Mouse (Mus musculus): ENCODE results near the gene Wbp1l. TPM values are rescaled to one million over a fixed set of nuclear protein-coding genes. Genes with fewer than 3 reads are reported as not detected.

Gene Wbp1l
- polyA plus RNA-seq, 1 experiment from 2014 or later: 48.8 TPM

DNA sequence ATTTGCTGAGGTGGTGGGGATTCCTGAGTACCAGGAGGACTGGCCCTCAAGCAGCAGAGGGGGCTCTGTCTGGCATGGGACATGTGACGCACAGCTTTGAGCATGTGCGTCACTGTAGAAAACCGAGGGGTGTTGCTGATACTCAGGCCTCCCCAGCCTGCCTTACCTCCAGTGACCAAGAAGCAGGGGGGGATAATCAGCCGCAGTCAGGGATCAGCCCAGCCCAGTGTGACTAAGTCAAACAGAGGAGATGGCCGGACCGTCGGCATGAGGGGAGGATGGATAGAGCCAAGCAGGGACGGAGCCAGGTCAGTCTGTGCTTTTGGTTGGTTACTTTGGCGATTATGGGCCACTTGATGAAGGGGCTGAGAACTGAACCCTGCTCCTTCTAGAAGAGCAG is 32.8 kb downstream of the Wbp1l start:
- Histone ChIP-seq H3K9ac (ENCODE audit: low read length) (no peak overlapping the region), H3K4me1 (ENCODE audit: control insufficient read depth, insufficient read depth, low read length) (no peaks in the 10 kb centered on the region), H3K4me3 (ENCODE audit: low read depth, low read length) (no peak overlapping the region), H3K4me2 (ENCODE audit: low read depth) (no peak overlapping the region), H3K9me3 (ENCODE audit: control insufficient read depth, low read length) (no peaks in the 10 kb centered on the region), H3K27ac (ENCODE audit: low read depth, low read length) (no peak overlapping the region), H3K36me3 (ENCODE audit: control insufficient read depth, insufficient read depth, low read length) (no peaks in the 10 kb centered on the region), H3K27me3 (ENCODE audit: control insufficient read depth, insufficient read depth, low read length) (no peaks in the 10 kb centered on the region)
- DNase-seq (ENCODE audit: low spot score) (no peak), ATAC-seq (ENCODE audit: insufficient read depth, low FRiP score, low TSS enrichment) (no peak)
- 86% methylated on average over 9 of the region's 9 CpGs for WGBS

DNA sequence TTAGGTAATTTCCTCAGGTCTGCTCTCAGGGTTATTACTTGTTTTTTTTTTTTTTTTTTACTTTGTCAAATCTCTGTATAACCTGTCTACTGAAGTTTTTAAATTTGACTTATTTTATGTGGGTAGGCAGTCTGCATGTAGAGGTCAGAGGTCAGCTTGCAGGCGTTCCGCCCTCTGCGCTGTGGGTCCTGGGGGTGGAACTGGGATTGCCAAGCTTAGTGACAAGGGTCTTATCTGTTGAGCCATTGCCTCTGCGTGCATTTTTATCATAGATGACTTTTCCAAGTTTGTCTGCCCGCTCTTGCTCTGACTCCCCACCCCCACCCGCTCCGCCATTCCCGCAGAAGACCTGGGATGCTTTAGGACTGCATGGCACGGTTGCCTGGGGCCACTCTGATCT is 36.9 kb downstream of the Wbp1l start:
- ATAC-seq (ENCODE audit: insufficient read depth, low FRiP score, low TSS enrichment): no peak
- Histone ChIP-seq H3K36me3 (ENCODE audit: control insufficient read depth, insufficient read depth, low read length) (no peaks in the 10 kb centered on the region), H3K27me3 (ENCODE audit: control insufficient read depth, insufficient read depth, low read length) (no peaks in the 10 kb centered on the region), H3K9me3 (ENCODE audit: control insufficient read depth, low read length) (no peaks in the 10 kb centered on the region), H3K9ac (ENCODE audit: low read length) (no peak overlapping the region), H3K4me1 (ENCODE audit: control insufficient read depth, insufficient read depth, low read length) (no peaks in the 10 kb centered on the region; the same call in 1 of the 2 replicates), H3K4me3 (ENCODE audit: low read depth, low read length) (no peak overlapping the region), H3K4me2 (ENCODE audit: low read depth) (no peak overlapping the region), H3K27ac (ENCODE audit: low read depth, low read length) (no peak overlapping the region)
- no peak for DNase-seq (ENCODE audit: low spot score)
- 74% methylated on average over 9 of the region's 9 CpGs for WGBS

DNA sequence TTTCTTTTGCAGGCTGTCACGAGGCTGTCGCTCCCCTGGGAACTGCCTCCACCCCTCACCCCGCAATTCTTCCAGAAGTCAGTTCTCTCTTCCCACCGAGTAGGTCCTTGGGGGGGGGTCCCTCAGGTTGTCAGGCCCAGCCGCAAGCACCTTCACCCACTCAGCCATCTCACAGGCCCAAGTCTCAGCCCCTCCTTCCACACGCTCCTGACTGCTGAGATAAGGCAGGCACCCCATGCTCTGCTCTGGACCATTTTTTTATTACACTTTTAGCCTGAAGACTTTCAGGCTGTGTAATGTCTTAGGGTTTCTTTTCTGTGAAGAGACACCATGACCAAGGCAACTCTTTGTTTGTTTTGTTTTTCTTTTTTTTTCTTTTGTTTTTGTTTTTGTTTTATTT is 38.7 kb downstream of the Wbp1l start:
- ATAC-seq (ENCODE audit: insufficient read depth, low FRiP score, low TSS enrichment) (no peak), DNase-seq (ENCODE audit: low spot score) (no peak)
- Histone ChIP-seq H3K36me3 (ENCODE audit: control insufficient read depth, insufficient read depth, low read length) (no peaks in the 10 kb centered on the region), H3K4me1 (ENCODE audit: control insufficient read depth, insufficient read depth, low read length) (peaks cover 7% of the 10 kb centered on the region), H3K4me2 (ENCODE audit: low read depth) (no peak overlapping the region), H3K9ac (ENCODE audit: low read length) (no peak overlapping the region), H3K27me3 (ENCODE audit: control insufficient read depth, insufficient read depth, low read length) (no peaks in the 10 kb centered on the region), H3K27ac (ENCODE audit: low read depth, low read length) (no peak overlapping the region), H3K4me3 (ENCODE audit: low read depth, low read length) (no peak overlapping the region), H3K9me3 (ENCODE audit: control insufficient read depth, low read length) (no peaks in the 10 kb centered on the region)
- 82% methylated on average over 6 of the region's 6 CpGs for WGBS

DNA sequence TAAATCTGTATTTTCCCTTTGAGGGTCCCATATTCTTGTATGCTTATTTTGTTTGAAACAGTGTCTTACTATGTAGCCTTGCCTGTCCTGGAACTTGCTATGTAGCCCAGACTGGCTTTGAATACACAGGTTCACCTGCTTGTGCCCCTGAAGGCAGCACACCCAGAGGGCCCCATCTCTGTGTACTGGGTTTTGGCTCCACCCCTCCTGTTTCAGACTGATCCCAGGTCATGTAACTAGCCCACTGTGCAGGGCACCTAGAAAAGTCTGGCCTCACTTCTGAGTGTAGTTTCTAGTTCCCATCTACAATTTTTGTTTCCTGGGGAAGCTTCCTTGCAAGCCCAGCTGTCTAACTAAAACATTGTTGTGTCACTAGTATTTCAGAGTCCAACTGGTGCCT is 40.2 kb downstream of the Wbp1l start:
- H3K4me1 ChIP-seq (ENCODE audit: control insufficient read depth, insufficient read depth, low read length): peaks cover 7% of the 10 kb centered on the region
- H3K27me3 ChIP-seq (ENCODE audit: control insufficient read depth, insufficient read depth, low read length): no peaks in the 10 kb centered on the region
- H3K9ac ChIP-seq (ENCODE audit: low read length): no peak overlapping the region
- H3K4me2 ChIP-seq (ENCODE audit: low read depth): no peak overlapping the region
- DNase-seq (ENCODE audit: low spot score): no peak
- no peak overlapping the region for H3K4me3 ChIP-seq (ENCODE audit: low read depth, low read length)
- no peaks in the 10 kb centered on the region for H3K9me3 ChIP-seq (ENCODE audit: control insufficient read depth, low read length)
- no peak overlapping the region for H3K27ac ChIP-seq (ENCODE audit: low read depth, low read length)
- no peaks in the 10 kb centered on the region for H3K36me3 ChIP-seq (ENCODE audit: control insufficient read depth, insufficient read depth, low read length)
- no peak for ATAC-seq (ENCODE audit: insufficient read depth, low FRiP score, low TSS enrichment)

DNA sequence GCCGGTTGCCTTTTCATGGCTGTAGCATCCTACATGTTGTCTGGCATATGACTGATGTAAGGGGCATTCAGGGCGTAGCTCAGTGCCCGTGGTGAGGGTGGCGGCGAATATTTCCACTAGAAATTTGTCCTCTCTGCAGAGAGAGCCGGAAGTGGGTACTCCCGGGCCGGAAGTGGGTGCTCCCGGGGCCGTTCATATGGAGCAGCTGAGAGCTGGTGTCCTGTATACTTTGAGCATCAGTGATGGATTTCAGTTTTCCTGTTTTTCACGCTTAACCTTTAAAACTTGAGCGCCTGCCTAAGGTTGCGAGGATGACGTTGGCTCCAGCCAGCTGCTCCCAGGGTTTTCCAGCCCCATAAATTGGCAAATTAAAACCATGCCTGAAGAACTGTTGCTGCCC is 40.6 kb downstream of the Wbp1l start:
- no peaks in the 10 kb centered on the region for H3K9me3 ChIP-seq (ENCODE audit: control insufficient read depth, low read length)
- peaks cover 11% of the 10 kb centered on the region for H3K4me1 ChIP-seq (ENCODE audit: control insufficient read depth, insufficient read depth, low read length)
- DNase-seq (ENCODE audit: low spot score): no peak
- no peaks in the 10 kb centered on the region for H3K27me3 ChIP-seq (ENCODE audit: control insufficient read depth, insufficient read depth, low read length)
- no peaks in the 10 kb centered on the region for H3K36me3 ChIP-seq (ENCODE audit: control insufficient read depth, insufficient read depth, low read length)
- no peak overlapping the region for H3K4me2 ChIP-seq (ENCODE audit: low read depth)
- H3K9ac ChIP-seq (ENCODE audit: low read length): no peak overlapping the region
- H3K27ac ChIP-seq (ENCODE audit: low read depth, low read length): no peak overlapping the region
- WGBS: 89% methylated on average over 14 of the region's 14 CpGs
- ATAC-seq (ENCODE audit: insufficient read depth, low FRiP score, low TSS enrichment): no peak
- no peak overlapping the region for H3K4me3 ChIP-seq (ENCODE audit: low read depth, low read length)

DNA sequence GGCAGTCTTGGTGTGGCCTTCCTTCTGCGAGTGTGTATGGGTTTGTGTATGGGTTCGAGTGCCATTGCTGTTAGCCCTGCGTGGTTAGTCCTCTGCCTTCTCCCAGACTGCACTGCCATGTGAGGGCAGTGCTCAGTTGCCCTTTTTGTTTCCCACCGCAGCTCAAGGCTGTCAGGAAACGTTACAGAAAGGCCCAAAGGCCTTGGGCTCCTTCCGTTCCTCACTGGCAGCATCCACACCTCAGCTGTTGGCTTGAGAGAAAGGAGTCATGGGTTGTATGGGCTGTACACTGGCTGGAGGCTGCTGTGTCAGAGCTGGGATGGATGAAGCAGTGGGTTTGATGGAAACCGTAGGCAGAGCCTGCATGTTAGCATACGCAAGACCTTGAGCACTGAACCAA is 41.9 kb downstream of the Wbp1l start:
- Histone ChIP-seq H3K9ac (ENCODE audit: low read length) (no peak overlapping the region), H3K36me3 (ENCODE audit: control insufficient read depth, insufficient read depth, low read length) (no peaks in the 10 kb centered on the region), H3K4me1 (ENCODE audit: control insufficient read depth, insufficient read depth, low read length) (peaks cover 11% of the 10 kb centered on the region), H3K4me3 (ENCODE audit: low read depth, low read length) (no peak overlapping the region), H3K9me3 (ENCODE audit: control insufficient read depth, low read length) (no peaks in the 10 kb centered on the region), H3K27me3 (ENCODE audit: control insufficient read depth, insufficient read depth, low read length) (no peaks in the 10 kb centered on the region), H3K4me2 (ENCODE audit: low read depth) (no peak overlapping the region), H3K27ac (ENCODE audit: low read depth, low read length) (no peak overlapping the region)
- DNase-seq (ENCODE audit: low spot score) (no peak), ATAC-seq (ENCODE audit: insufficient read depth, low FRiP score, low TSS enrichment) (no peak)
- 92% methylated on average over 8 of the region's 8 CpGs for WGBS

DNA sequence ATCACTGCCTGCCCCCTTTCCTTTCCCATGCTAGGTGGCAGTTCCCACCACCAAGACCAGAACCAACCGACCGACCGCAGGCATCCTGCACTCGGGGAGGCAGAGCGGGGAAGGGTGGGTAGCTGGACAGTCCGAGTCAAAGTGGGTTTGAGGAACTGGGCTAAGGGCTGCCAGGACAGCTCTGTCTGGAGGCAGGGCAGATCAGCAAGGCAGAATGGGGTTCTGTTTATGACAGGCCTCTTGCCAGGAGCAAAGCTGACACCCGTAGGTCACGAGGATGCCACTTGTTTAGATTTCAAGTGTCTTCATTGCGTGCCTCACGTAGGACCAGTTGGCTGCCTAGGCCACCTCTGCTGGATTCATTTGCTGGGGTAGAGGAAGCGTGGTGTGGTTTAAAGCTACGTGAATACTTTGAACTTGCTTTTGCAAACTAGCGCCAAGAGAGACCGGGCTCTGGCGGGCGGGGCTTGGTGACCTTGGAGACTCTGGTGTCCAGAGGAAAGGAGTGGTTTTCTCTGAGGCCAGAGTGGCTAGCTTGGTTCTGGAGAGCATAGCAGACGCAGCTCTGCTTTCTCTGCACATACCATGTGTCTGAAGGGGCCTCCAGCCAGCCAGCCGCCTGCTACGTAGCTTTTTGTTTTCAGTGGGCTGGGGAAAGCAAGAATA is 42.7 kb downstream of the Wbp1l start:
- no peak for ATAC-seq (ENCODE audit: insufficient read depth, low FRiP score, low TSS enrichment)
- Histone ChIP-seq H3K27me3 (ENCODE audit: control insufficient read depth, insufficient read depth, low read length) (no peaks in the 10 kb centered on the region), H3K4me3 (ENCODE audit: low read depth, low read length) (no peak overlapping the region), H3K27ac (ENCODE audit: low read depth, low read length) (no peak overlapping the region), H3K9me3 (ENCODE audit: control insufficient read depth, low read length) (no peaks in the 10 kb centered on the region), H3K9ac (ENCODE audit: low read length) (no peak overlapping the region), H3K4me1 (ENCODE audit: control insufficient read depth, insufficient read depth, low read length) (peaks cover 11% of the 10 kb centered on the region), H3K4me2 (ENCODE audit: low read depth) (no peak overlapping the region), H3K36me3 (ENCODE audit: control insufficient read depth, insufficient read depth, low read length) (no peaks in the 10 kb centered on the region; the same call in 1 of the 2 replicates)
- DNase-seq (ENCODE audit: low spot score): no peak
- 67% methylated on average over 19 of the region's 19 CpGs for WGBS

DNA sequence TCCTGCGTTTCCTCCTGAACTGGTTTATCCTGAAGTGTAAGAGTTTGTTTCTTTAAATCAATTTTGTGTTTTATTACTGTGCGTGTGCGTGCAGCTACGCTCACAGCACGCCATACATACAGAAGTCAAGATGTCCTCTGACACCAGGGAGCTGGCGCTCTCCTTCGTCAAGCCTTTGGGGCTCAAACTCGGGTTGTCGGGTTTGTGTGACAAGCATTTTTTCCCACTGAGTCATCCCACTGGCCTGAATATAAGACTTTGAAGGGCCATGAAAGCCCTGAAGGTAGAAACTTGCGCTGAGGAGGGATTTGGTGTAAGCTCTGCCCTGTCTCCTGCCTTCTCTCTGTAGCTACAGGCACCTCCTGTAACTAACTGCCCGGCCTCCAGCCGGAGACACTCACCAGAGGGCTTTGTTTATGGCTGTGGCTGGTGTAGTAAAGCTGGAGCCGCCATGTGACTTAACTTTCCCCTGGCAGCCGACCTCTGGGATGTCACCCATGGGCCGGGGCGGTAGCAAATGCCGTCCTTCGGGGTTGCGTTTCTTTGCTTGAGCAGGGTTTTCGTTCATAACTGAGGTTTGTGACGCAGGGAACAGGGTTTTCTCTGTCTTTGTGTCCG is 43.4 kb downstream of the Wbp1l start:
- H3K27me3 ChIP-seq (ENCODE audit: control insufficient read depth, insufficient read depth, low read length): no peaks in the 10 kb centered on the region
- ATAC-seq (ENCODE audit: insufficient read depth, low FRiP score, low TSS enrichment) (no peak), DNase-seq (ENCODE audit: low spot score) (no peak)
- no peak overlapping the region for H3K4me2 ChIP-seq (ENCODE audit: low read depth)
- peaks cover 2% of the 10 kb centered on the region; the same call in 1 of the 2 replicates for H3K36me3 ChIP-seq (ENCODE audit: control insufficient read depth, insufficient read depth, low read length)
- H3K9ac ChIP-seq (ENCODE audit: low read length): no peak overlapping the region
- no peaks in the 10 kb centered on the region for H3K9me3 ChIP-seq (ENCODE audit: control insufficient read depth, low read length)
- H3K27ac ChIP-seq (ENCODE audit: low read depth, low read length): no peak overlapping the region
- H3K4me3 ChIP-seq (ENCODE audit: low read depth, low read length): no peak overlapping the region
- 70% methylated on average over 22 of the region's 22 CpGs for WGBS
- peaks cover 11% of the 10 kb centered on the region for H3K4me1 ChIP-seq (ENCODE audit: control insufficient read depth, insufficient read depth, low read length)

DNA sequence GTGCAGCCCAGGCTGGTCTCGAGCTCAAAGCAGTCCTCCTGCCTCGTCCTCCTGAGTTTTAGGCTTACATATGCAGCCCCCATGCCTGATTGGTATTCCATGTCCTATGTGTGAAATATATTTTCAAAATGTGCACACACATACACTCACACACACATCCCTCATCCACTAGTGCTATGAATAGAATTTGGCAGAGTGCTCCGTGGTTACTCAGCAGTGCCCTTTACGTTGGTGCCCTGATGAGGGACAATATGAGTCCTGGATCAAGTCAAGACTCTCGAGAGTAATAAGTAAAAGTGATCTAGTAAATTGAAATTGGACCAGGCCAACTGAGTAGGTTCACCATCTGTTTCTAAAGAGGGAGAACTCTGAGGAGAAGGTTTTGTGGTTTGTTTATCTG is 44.4 kb downstream of the Wbp1l start:
- H3K4me2 ChIP-seq (ENCODE audit: low read depth): no peak overlapping the region
- H3K9me3 ChIP-seq (ENCODE audit: control insufficient read depth, low read length): no peaks in the 10 kb centered on the region
- ATAC-seq (ENCODE audit: insufficient read depth, low FRiP score, low TSS enrichment) (no peak), DNase-seq (ENCODE audit: low spot score) (no peak)
- H3K9ac ChIP-seq (ENCODE audit: low read length): no peak overlapping the region
- H3K27ac ChIP-seq (ENCODE audit: low read depth, low read length): no peak overlapping the region
- H3K4me3 ChIP-seq (ENCODE audit: low read depth, low read length): no peak overlapping the region
- H3K27me3 ChIP-seq (ENCODE audit: control insufficient read depth, insufficient read depth, low read length): no peaks in the 10 kb centered on the region
- WGBS: 90% methylated on average over 5 of the region's 5 CpGs
- H3K4me1 ChIP-seq (ENCODE audit: control insufficient read depth, insufficient read depth, low read length): peaks cover 11% of the 10 kb centered on the region
- peaks cover 2% of the 10 kb centered on the region; the same call in 1 of the 2 replicates for H3K36me3 ChIP-seq (ENCODE audit: control insufficient read depth, insufficient read depth, low read length)
